Mouse (Mus musculus) hindbrain, embryonic 16.5 days (tissue): ENCODE data around the gene Cd99l2. TPM values are rescaled to one million over a fixed set of nuclear protein-coding genes. Genes with fewer than 3 reads are reported as not detected.

ENCODE experiments used
- ATAC-seq: fragments of 200-750 bp; cut with Nextera tagmentation; 2 replicates; pipeline ENCODE4 v1.8.0; 2017; ENCODE audit warnings: moderate TSS enrichment, moderate library complexity
- H3K27ac ChIP-seq: fragments of 300-500 bp; sonication (generic); 2 replicates; pipeline ENCODE4 v1.5.1; 2014; ENCODE audit warnings: low read depth, mild to moderate bottlenecking, control low read depth, low read length, moderate library complexity
- H3K27me3 ChIP-seq: fragments of 300-500 bp; sonication (generic); replicated peaks from 2 replicates; pipeline ENCODE4 v1.6.1; 2014; ENCODE audit warnings: low read length; ENCODE audit not compliant: control insufficient read depth, insufficient read depth
- H3K36me3 ChIP-seq: fragments of 300-500 bp; sonication (generic); 2 replicates; pipeline ENCODE4 v1.6.1; 2014; ENCODE audit warnings: mild to moderate bottlenecking, low read length, moderate library complexity, mixed read lengths; ENCODE audit not compliant: control insufficient read depth, insufficient read depth
- H3K4me1 ChIP-seq: fragments of 300-500 bp; sonication (generic); 2 replicates; pipeline ENCODE4 v1.6.1; 2014; ENCODE audit warnings: low read depth, low read length; ENCODE audit not compliant: control insufficient read depth, insufficient read depth
- H3K4me2 ChIP-seq: fragments of 300-500 bp; sonication (generic); 2 replicates; pipeline ENCODE4 v1.6.1; 2014; ENCODE audit warnings: mild to moderate bottlenecking, low read length, control low read depth, moderate library complexity
- H3K4me3 ChIP-seq: fragments of 300-500 bp; sonication (generic); 2 replicates; pipeline ENCODE4 v1.5.1; 2014; ENCODE audit warnings: mild to moderate bottlenecking, low read length, control low read depth, moderate library complexity
- H3K9ac ChIP-seq: fragments of 300-500 bp; sonication (generic); 2 replicates; pipeline ENCODE4 v1.6.1; 2014; ENCODE audit warnings: low read depth, mild to moderate bottlenecking, control low read depth, low read length, moderate library complexity
- H3K9me3 ChIP-seq: fragments of 300-500 bp; sonication (generic); 2 replicates; pipeline ENCODE4 v1.6.1; 2014; ENCODE audit warnings: mild to moderate bottlenecking, low read length, moderate library complexity; ENCODE audit not compliant: control insufficient read depth
- WGBS: fragments of 180-500 bp; shearing (Covaris S2); extraction: QIAGEN DNeasy Blood & Tissue Kit; methylation state at CpG from one replicate; pipeline ENCODE4 v1.1.7; 2014; 5-methylcytosine and 5-hydroxymethylcytosine counted together
- microRNA-seq: library from miRNA; unstranded; fragments of <30 nt; microRNA quantifications from one replicate; pipeline ENCODE4, GENCODE M21; 2017
- polyA plus RNA-seq: library from polyadenylated mRNA; unstranded; fragments of >200 nt; fragmentation: Nextera tagmentation; extraction: Ambion mirVana; gene quantifications from 2 replicates; pipeline ENCODE4 v1.2.1, GENCODE M21; 2015

Gene Cd99l2
- polyA plus RNA-seq, 1 experiment from 2014 or later, result 103 TPM

DNA sequence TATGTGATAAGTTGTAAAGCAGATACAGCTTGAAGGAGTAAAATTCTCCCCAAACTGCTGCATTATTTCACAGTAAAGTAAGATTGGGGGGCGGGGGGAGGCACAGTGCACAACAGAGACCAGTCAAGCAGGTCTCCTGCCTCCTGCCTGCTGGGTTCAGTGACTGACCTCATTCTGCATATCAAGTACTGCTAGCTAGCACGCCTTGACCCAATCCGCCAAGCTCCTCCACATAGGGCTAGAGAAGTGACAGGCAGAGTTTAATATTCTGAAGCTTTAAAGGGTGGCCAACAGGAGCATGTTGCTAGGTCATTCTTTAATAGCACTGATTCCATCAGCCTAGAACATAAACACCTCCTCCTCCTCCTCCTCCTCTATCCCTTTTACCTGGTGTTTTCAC lies 79.9 kb downstream of the Cd99l2 start:
- no peak for ATAC-seq
- Histone ChIP-seq H3K36me3 (0 out of 2 replicates have a peak, but pooled peaks cover 3% of the 10 kb centered on the region), H3K27ac (no peak overlapping the region), H3K4me3 (no peak overlapping the region), H3K9ac (no peak overlapping the region), H3K4me2 (no peak overlapping the region), H3K9me3 (no peaks in the 10 kb centered on the region), H3K27me3 (no peaks in the 10 kb centered on the region), H3K4me1 (no peaks in the 10 kb centered on the region)
- WGBS, result 49% methylated on average over 3 of the region's 3 CpGs

GRCm38 (mm10) chrX:71408386-71408785 lies 84.3 kb downstream of the Cd99l2 start:
- Histone ChIP-seq H3K4me3 (no peak overlapping the region), H3K4me2 (no peak overlapping the region), H3K9me3 (no peaks in the 10 kb centered on the region), H3K36me3 (no peaks in the 10 kb centered on the region), H3K27ac (no peak overlapping the region), H3K27me3 (no peaks in the 10 kb centered on the region), H3K4me1 (no peaks in the 10 kb centered on the region), H3K9ac (no peak overlapping the region)
- 78% methylated on average over 1 of the region's 1 CpGs for WGBS
- ATAC-seq, result no peak

DNA sequence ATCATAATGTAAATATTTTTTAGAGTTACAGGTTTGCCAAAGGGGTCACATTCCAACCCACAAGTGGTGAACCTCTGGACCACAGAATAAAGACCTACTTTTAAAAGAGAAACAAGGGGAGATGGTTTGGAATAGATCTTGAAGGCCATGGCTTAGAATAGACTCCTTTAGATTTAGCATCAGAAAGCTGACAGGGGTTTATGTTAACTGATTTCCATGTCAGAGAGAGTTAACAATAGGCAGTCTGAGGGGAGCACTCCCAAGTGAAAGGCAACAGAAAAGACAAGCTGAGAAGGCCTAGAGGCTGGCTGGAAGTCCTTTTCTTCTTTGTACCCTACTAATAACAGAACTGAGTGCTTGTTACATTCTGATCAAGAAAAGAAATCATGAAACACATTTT lies 86.4 kb downstream of the Cd99l2 start:
- no peaks in the 10 kb centered on the region for H3K9me3 ChIP-seq
- ATAC-seq, result no peak
- no peak overlapping the region for H3K27ac ChIP-seq
- H3K36me3 ChIP-seq, result peaks cover 3% of the 10 kb centered on the region; the same call in 1 of the 2 replicates
- no peak overlapping the region for H3K4me2 ChIP-seq
- no peak overlapping the region for H3K9ac ChIP-seq
- no peaks in the 10 kb centered on the region for H3K4me1 ChIP-seq
- H3K27me3 ChIP-seq, result no peaks in the 10 kb centered on the region
- no peak overlapping the region for H3K4me3 ChIP-seq

- Histone ChIP-seq H3K27me3 (no peaks in the 10 kb centered on the region), H3K27ac (no peak overlapping the region), H3K4me3 (no peak overlapping the region), H3K9ac (no peak overlapping the region), H3K4me2 (no peak overlapping the region), H3K4me1 (no peaks in the 10 kb centered on the region), H3K36me3 (no peaks in the 10 kb centered on the region), H3K9me3 (no peaks in the 10 kb centered on the region)
- 85% methylated on average over 4 of the region's 4 CpGs for WGBS
- no peak for ATAC-seq
Measured at GRCm38 (mm10) chrX:71396326-71396725, 96.3 kb downstream of the Cd99l2 start.

DNA sequence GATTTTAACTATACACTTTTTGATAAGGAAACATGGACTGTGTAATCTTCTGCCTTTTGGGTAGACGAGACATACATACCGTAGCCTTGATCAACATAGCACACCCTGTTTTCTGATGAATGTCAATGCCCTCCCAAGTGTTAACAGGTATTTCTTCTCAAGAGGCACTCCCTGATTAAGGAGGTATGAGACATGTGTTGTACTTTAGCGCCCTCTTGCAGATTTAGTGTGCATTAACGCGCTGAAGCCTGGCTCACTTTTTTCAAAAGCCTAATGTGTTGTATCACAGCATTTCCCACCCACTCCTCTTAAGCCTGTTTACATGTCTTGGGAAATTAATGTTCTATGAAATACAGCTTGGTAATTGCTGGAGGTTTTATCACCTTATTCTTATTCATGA lies 111.1 kb downstream of the Cd99l2 start:
- Histone ChIP-seq H3K4me1 (no peaks in the 10 kb centered on the region), H3K36me3 (no peaks in the 10 kb centered on the region), H3K9ac (no peak overlapping the region), H3K4me2 (no peak overlapping the region), H3K4me3 (no peak overlapping the region), H3K27me3 (no peaks in the 10 kb centered on the region), H3K9me3 (no peaks in the 10 kb centered on the region), H3K27ac (no peak overlapping the region)
- peak; percentile 37; the same call in 1 of the 2 replicates for ATAC-seq
- WGBS, result 41% methylated on average over 5 of the region's 5 CpGs

DNA sequence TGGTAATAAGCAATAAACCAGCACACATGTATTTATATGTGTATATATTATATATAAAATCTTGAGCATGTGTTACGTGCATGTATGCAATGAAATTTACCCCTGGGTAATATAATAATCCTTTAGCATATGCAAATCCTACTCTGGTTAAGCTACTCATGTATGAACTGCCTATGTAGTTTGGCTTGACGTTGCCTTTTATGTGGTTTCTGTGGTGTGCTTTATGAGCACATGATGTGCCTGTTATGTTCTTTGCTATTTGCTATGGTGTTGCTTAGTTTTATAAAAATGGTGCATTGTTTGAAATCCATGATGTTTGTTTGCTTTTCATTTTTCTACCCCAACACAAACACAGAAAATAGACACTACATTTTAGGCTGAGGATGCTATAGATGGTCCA lies 114.2 kb downstream of the Cd99l2 start:
- Histone ChIP-seq H3K4me2 (no peak overlapping the region), H3K9me3 (no peaks in the 10 kb centered on the region), H3K27ac (no peak overlapping the region), H3K36me3 (no peaks in the 10 kb centered on the region), H3K27me3 (no peaks in the 10 kb centered on the region), H3K4me3 (no peak overlapping the region), H3K9ac (no peak overlapping the region), H3K4me1 (no peaks in the 10 kb centered on the region)
- no peak for ATAC-seq
- 89% methylated on average over 2 of the region's 2 CpGs for WGBS

- Histone ChIP-seq H3K27me3 (no peaks in the 10 kb centered on the region), H3K36me3 (no peaks in the 10 kb centered on the region), H3K9me3 (no peaks in the 10 kb centered on the region), H3K4me2 (no peak overlapping the region), H3K27ac (no peak overlapping the region), H3K4me3 (no peak overlapping the region), H3K9ac (no peak overlapping the region), H3K4me1 (no peaks in the 10 kb centered on the region)
- WGBS, result 87% methylated on average over 1 of the region's 1 CpGs
- ATAC-seq, result no peak
Measured at GRCm38 (mm10) chrX:71376781-71377180, 115.9 kb downstream of the Cd99l2 start.

Small RNAs within 50 kb of the gene (microRNA-seq; reads per million reads assigned to microRNA genes)
- gene Gm23945, result not detected

Other genes with a start within 250 kb of the Cd99l2 start
- gene Mtmr1, start 128.1 kb downstream of the Cd99l2 start, polyA plus RNA-seq, result 14.7 and 15.6 TPM in 2 replicates
- gene Hmgb3, start 63.1 kb upstream of the Cd99l2 start, polyA plus RNA-seq, result 433 and 437 TPM in 2 replicates
- 2.3 and 2.5 TPM in 2 replicates for gene Gpr50, start 170.8 kb upstream of the Cd99l2 start, polyA plus RNA-seq